Mouse (Mus musculus): ENCODE measurements around the gene Cald1. TPM values are rescaled to one million over a fixed set of nuclear protein-coding genes. Genes with fewer than 3 reads are reported as not detected.

Gene Cald1
- total and polyA plus RNA-seq, 2 experiments: 44.6 to 61.0 TPM

- H3K36me3 ChIP-seq (ENCODE audit: control insufficient read depth, insufficient read depth, low read length): no peaks in the 10 kb centered on the region
- 89% methylated on average over 4 of the region's 4 CpGs for WGBS
- no peak for DNase-seq (ENCODE audit: extremely low read depth, low read depth, low spot score)
- H3K4me1 ChIP-seq (ENCODE audit: control insufficient read depth, insufficient read depth, low read length): peaks cover 14% of the 10 kb centered on the region
- no peak overlapping the region for H3K27ac ChIP-seq (replicated peaks; ENCODE audit: insufficient read depth, low read depth, low read length)
- no peaks in the 10 kb centered on the region for H3K27me3 ChIP-seq (ENCODE audit: control insufficient read depth, insufficient read depth, low read length)
- no peaks in the 10 kb centered on the region for H3K79me2 ChIP-seq (ENCODE audit: control insufficient read depth, insufficient read depth, low read length)
- no peak overlapping the region for H3K9ac ChIP-seq (ENCODE audit: low read depth, low read length)
- TF ChIP-seq CTCF (IDR thresholded peaks at IDR 0.05; ENCODE audit: low read depth, low read length): no peak
- no peak for TF ChIP-seq POLR2A (IDR thresholded peaks at IDR 0.05; ENCODE audit: extremely low read depth, insufficient read depth, low read length)
- no peak overlapping the region for H3K4me3 ChIP-seq (ENCODE audit: insufficient read depth, low read depth, low read length)
Measured at GRCm38 (mm10) chr6:34664291-34664690, 66.0 kb downstream of the Cald1 start.

GRCm38 (mm10) chr6:34664749-34665148 lies 66.4 kb downstream of the Cald1 start:
- WGBS: 95% methylated on average over 5 of the region's 5 CpGs
- H3K27ac ChIP-seq (replicated peaks; ENCODE audit: insufficient read depth, low read depth, low read length): no peak overlapping the region
- TF ChIP-seq POLR2A (IDR thresholded peaks at IDR 0.05; ENCODE audit: extremely low read depth, insufficient read depth, low read length): no peak
- TF ChIP-seq CTCF (IDR thresholded peaks at IDR 0.05; ENCODE audit: low read depth, low read length): no peak

DNA sequence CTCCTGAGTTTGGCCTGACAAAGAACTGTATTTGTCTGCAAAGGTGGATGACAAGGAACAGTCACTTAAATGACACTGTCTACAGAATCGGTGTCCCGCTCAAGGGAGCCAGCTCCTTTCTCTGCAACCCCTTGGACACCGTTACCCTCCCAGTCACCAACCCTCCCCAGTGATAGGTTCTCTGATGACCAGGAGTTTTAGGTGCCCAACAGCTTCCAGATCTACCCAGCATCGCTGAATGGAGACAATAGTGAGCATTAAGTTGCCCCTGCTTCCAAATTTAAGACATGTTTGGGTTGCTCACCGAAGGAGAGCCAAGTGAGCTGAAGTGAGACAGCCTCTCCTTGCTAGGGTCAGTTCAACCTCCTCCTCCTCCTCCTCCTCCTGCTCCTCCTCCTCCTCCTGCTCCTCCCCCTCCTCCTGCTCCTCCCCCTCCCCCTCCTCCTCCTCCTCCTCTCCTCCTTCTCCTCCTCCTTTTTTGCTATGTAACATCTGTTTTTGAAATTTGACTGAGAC lies 70.5 kb downstream of the Cald1 start:
- H3K4me1 ChIP-seq (ENCODE audit: control insufficient read depth, insufficient read depth, low read length): no peaks in the 10 kb centered on the region; the same call in 1 of the 2 replicates
- 93% methylated on average over 5 of the region's 5 CpGs for WGBS
- no peak overlapping the region for H3K27ac ChIP-seq (replicated peaks; ENCODE audit: insufficient read depth, low read depth, low read length)
- DNase-seq (ENCODE audit: extremely low read depth, low read depth, low spot score): no peak
- no peak overlapping the region for H3K9ac ChIP-seq (ENCODE audit: low read depth, low read length)
- no peaks in the 10 kb centered on the region for H3K27me3 ChIP-seq (ENCODE audit: control insufficient read depth, insufficient read depth, low read length)
- TF ChIP-seq CTCF (IDR thresholded peaks at IDR 0.05; ENCODE audit: low read depth, low read length): no peak
- H3K79me2 ChIP-seq (ENCODE audit: control insufficient read depth, insufficient read depth, low read length): no peaks in the 10 kb centered on the region
- no peaks in the 10 kb centered on the region for H3K36me3 ChIP-seq (ENCODE audit: control insufficient read depth, insufficient read depth, low read length)
- H3K4me3 ChIP-seq (ENCODE audit: insufficient read depth, low read depth, low read length): no peak overlapping the region

More at GRCm38 (mm10) chr6:34664749-34665148, 66.4 kb downstream of the Cald1 start:
- no peaks in the 10 kb centered on the region for H3K79me2 ChIP-seq (ENCODE audit: control insufficient read depth, insufficient read depth, low read length)
- H3K36me3 ChIP-seq (ENCODE audit: control insufficient read depth, insufficient read depth, low read length): no peaks in the 10 kb centered on the region
- peaks cover 14% of the 10 kb centered on the region for H3K4me1 ChIP-seq (ENCODE audit: control insufficient read depth, insufficient read depth, low read length)
- no peaks in the 10 kb centered on the region for H3K27me3 ChIP-seq (ENCODE audit: control insufficient read depth, insufficient read depth, low read length)
- no peak for DNase-seq (ENCODE audit: extremely low read depth, low read depth, low spot score)
- no peak overlapping the region for H3K9ac ChIP-seq (ENCODE audit: low read depth, low read length)
- no peak overlapping the region for H3K4me3 ChIP-seq (ENCODE audit: insufficient read depth, low read depth, low read length)

DNA sequence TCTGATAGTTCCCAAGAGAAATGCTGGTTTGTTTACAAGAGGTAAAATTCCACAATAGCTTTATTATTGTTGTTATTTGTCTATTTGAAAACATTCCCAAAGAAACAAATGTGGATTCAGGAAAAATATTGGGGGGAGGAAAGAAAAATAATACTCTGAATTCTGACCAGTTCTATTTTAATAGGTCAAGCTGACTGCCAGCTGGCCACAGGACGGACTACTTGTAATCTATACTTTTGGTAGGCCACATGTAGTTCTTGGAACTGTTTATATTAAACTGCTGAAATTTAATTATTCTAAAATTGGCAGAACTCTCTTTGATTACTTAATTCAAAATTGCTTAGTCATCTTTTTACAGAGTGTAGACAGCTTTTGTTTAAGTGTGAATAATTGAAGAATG lies 73.1 kb downstream of the Cald1 start:
- DNase-seq (ENCODE audit: extremely low read depth, low read depth, low spot score): no peak
- TF ChIP-seq CTCF (IDR thresholded peaks at IDR 0.05; ENCODE audit: low read depth, low read length) (no peak), POLR2A (IDR thresholded peaks at IDR 0.05; ENCODE audit: extremely low read depth, insufficient read depth, low read length) (no peak)
- WGBS: 18% methylated on average over 1 of the region's 1 CpGs

DNA sequence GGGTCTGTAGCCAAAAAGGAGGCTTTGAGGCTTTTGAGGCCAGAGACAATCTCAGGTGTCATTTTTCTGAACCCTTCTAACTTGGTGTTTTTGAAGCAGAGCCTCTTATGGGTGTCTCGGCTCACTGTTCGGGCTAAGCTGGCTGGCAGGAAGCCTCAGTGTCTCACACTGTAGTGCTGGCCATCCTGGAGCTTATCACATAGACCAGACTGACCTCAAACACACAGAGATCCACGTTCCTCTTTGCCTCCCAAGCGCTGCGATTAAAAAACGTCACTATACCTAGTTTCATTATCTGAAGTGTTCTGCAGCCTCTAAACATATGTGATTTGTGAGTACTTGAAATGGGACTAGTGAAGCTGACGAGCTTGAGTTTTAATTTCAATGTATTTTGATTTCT lies 76.1 kb downstream of the Cald1 start:
- Histone ChIP-seq H3K27me3 (ENCODE audit: control insufficient read depth, insufficient read depth, low read length) (no peaks in the 10 kb centered on the region), H3K9ac (ENCODE audit: low read depth, low read length) (no peak overlapping the region), H3K4me1 (ENCODE audit: control insufficient read depth, insufficient read depth, low read length) (no peaks in the 10 kb centered on the region; the same call in 1 of the 2 replicates), H3K36me3 (ENCODE audit: control insufficient read depth, insufficient read depth, low read length) (no peaks in the 10 kb centered on the region), H3K79me2 (ENCODE audit: control insufficient read depth, insufficient read depth, low read length) (no peaks in the 10 kb centered on the region), H3K27ac (replicated peaks; ENCODE audit: insufficient read depth, low read depth, low read length) (no peak overlapping the region), H3K4me3 (ENCODE audit: insufficient read depth, low read depth, low read length) (no peak overlapping the region)
- DNase-seq (ENCODE audit: extremely low read depth, low read depth, low spot score): no peak
- 67% methylated on average over 7 of the region's 7 CpGs for WGBS
- no peak for TF ChIP-seq CTCF (IDR thresholded peaks at IDR 0.05; ENCODE audit: low read depth, low read length)
- no peak for TF ChIP-seq POLR2A (IDR thresholded peaks at IDR 0.05; ENCODE audit: extremely low read depth, insufficient read depth, low read length)

More for the DNA sequence above, 73.1 kb downstream of the Cald1 start:
- H3K36me3 ChIP-seq (ENCODE audit: control insufficient read depth, insufficient read depth, low read length): no peaks in the 10 kb centered on the region
- H3K4me3 ChIP-seq (ENCODE audit: insufficient read depth, low read depth, low read length): no peak overlapping the region
- H3K4me1 ChIP-seq (ENCODE audit: control insufficient read depth, insufficient read depth, low read length): no peaks in the 10 kb centered on the region; the same call in 1 of the 2 replicates
- H3K79me2 ChIP-seq (ENCODE audit: control insufficient read depth, insufficient read depth, low read length): no peaks in the 10 kb centered on the region
- no peaks in the 10 kb centered on the region for H3K27me3 ChIP-seq (ENCODE audit: control insufficient read depth, insufficient read depth, low read length)
- no peak overlapping the region for H3K9ac ChIP-seq (ENCODE audit: low read depth, low read length)
- H3K27ac ChIP-seq (replicated peaks; ENCODE audit: insufficient read depth, low read depth, low read length): no peak overlapping the region

DNA sequence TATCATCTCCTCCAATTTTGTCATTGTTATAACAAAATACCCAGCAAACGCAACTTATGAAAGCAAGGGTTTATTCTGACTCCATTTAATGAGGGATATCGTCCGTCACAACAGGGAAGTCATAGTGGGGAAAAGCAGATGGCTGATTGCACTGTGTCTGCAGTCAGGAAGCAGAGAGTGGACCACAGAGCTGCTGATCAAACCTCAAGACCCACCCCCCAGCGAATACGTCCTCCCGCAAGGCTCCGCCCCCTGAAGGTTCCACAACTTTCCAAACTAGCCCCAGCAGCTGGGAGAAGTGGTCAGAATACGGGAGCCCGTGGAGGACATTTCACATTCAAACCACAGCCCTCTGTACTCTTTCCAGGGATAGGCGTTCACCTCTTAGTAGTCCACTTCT lies 76.6 kb downstream of the Cald1 start:
- Histone ChIP-seq H3K27ac (replicated peaks; ENCODE audit: insufficient read depth, low read depth, low read length) (no peak overlapping the region), H3K79me2 (ENCODE audit: control insufficient read depth, insufficient read depth, low read length) (no peaks in the 10 kb centered on the region), H3K4me3 (ENCODE audit: insufficient read depth, low read depth, low read length) (no peak overlapping the region), H3K36me3 (ENCODE audit: control insufficient read depth, insufficient read depth, low read length) (no peaks in the 10 kb centered on the region), H3K27me3 (ENCODE audit: control insufficient read depth, insufficient read depth, low read length) (no peaks in the 10 kb centered on the region), H3K9ac (ENCODE audit: low read depth, low read length) (no peak overlapping the region), H3K4me1 (ENCODE audit: control insufficient read depth, insufficient read depth, low read length) (no peaks in the 10 kb centered on the region; the same call in 1 of the 2 replicates)
- WGBS: 84% methylated on average over 10 of the region's 10 CpGs
- TF ChIP-seq CTCF (IDR thresholded peaks at IDR 0.05; ENCODE audit: low read depth, low read length) (no peak), POLR2A (IDR thresholded peaks at IDR 0.05; ENCODE audit: extremely low read depth, insufficient read depth, low read length) (no peak)
- DNase-seq (ENCODE audit: extremely low read depth, low read depth, low spot score): no peak
